Mouse (Mus musculus) heart, postnatal 10 days (tissue): ENCODE data around the gene C3ar1. TPM values are rescaled to one million over a fixed set of nuclear protein-coding genes. Genes with fewer than 3 reads are reported as not detected.

Experiments used
- DNase-seq, 2 experiments: peaks; one replicate each; pipeline ENCODE4 v3.0.0; 2021
- intact Hi-C: fragments of 180-260 bp; cut with DNase I; formaldehyde crosslinking; loops from one replicate; pipeline ENCODE4 v1.15.1; 2025
- microRNA-seq, 2 experiments: library from miRNA; unstranded; fragments of <30 nt; microRNA quantifications; one replicate each; pipeline ENCODE4 v1.2.0; 2022
- total RNA-seq, 2 experiments: library from RNA; stranded (reverse); gene quantifications; 2 replicates each; pipeline ENCODE4 v1.2.3; 2021

C3ar1 gene
- total RNA-seq, 2 experiments from 2014 or later: 2.9 to 3.2 TPM

GRCm38 (mm10) chr6:122801301-122801800 is 54.6 kb downstream of the C3ar1 start, which contains the start of gene Slc2a3:
TSS of gene Slc2a3 (minus strand) at chr6:122801640.
- peak; percentile 60 to 66 for DNase-seq
- intact Hi-C loops: loop anchor here (5.0 kb wide), 1 partner anchor 71 kb away; the partner anchor contains the start of gene Necap1

GRCm38 (mm10) chr6:122800640-122801300 is 55.2 kb downstream of the C3ar1 start:
- DNase-seq: no peak

More at GRCm38 (mm10) chr6:122800640-122801300, 55.2 kb downstream of the C3ar1 start:
- intact Hi-C loops: loop anchor here (5.0 kb wide), 1 partner anchor 72 kb away; the partner anchor contains the start of gene Necap1

Small RNA genes lying within 50 kb of the gene (microRNA-seq; reads per million reads assigned to microRNA genes)
- gene Mir7231: 0 to 0.47 reads per million in 2 experiments

Other genes with a start within 250 kb of the C3ar1 start
- gene Gdf3, start 246.1 kb downstream of the C3ar1 start, total RNA-seq: not detected
- gene Dppa3, start 229.8 kb downstream of the C3ar1 start, total RNA-seq: not detected
- gene Nanog, start 148.7 kb downstream of the C3ar1 start, total RNA-seq: not detected
- gene Slc2a3, start 54.5 kb downstream of the C3ar1 start, total RNA-seq: 1 to 10 TPM; 2.1 to 2.5 TPM
- 10 to 100 TPM; 28.5 to 32.8 TPM for gene Foxj2, start 36.2 kb downstream of the C3ar1 start, total RNA-seq
- 10 to 100 TPM; 27.7 to 32.0 TPM for gene Necap1, start 18.3 kb upstream of the C3ar1 start, total RNA-seq
- gene Clec4a1, start 65.7 kb upstream of the C3ar1 start, total RNA-seq: 1 to 10 TPM; 2.8 to 3.0 TPM
- 1 to 10 TPM; 2.4 to 3.8 TPM for gene Clec4a3, start 96.4 kb upstream of the C3ar1 start, total RNA-seq
- not detected for gene Clec4a4, start 134.2 kb upstream of the C3ar1 start, total RNA-seq
- not detected for gene Clec4b1, start 193.8 kb upstream of the C3ar1 start, total RNA-seq